Mouse (Mus musculus) kidney, postnatal 10 days (tissue): Measurements from ENCODE around the gene Arfgef2.

Experiments used
- DNase-seq: peaks from one replicate; pipeline ENCODE4 v3.0.0; 2021; ENCODE audit warnings: mixed read lengths

Gene Arfgef2

DNA sequence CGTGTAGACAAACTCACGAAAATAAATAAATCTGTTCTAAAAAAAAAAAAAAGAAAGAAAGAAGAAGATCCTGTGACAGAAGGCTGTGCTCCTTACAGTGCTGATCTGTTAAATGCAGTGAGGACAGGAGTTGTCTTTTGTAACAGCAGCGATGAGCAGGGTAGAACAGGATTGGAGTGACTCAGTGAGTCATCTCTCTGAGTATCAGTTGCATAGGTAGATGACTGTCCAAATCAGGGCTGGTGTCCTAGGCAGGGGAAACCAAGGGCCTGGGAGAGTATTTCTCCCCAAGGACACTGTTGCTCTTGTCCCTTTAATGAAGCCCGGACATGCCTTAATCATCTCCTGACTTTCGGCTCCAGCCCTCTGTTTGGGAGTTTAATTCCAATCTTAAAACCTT is 4.1 kb downstream of the Arfgef2 start:
- DNase-seq, result no peak

GRCm38 (mm10) chr2:166810821-166811220 is 5.4 kb downstream of the Arfgef2 start:
- DNase-seq, result no peak

DNA sequence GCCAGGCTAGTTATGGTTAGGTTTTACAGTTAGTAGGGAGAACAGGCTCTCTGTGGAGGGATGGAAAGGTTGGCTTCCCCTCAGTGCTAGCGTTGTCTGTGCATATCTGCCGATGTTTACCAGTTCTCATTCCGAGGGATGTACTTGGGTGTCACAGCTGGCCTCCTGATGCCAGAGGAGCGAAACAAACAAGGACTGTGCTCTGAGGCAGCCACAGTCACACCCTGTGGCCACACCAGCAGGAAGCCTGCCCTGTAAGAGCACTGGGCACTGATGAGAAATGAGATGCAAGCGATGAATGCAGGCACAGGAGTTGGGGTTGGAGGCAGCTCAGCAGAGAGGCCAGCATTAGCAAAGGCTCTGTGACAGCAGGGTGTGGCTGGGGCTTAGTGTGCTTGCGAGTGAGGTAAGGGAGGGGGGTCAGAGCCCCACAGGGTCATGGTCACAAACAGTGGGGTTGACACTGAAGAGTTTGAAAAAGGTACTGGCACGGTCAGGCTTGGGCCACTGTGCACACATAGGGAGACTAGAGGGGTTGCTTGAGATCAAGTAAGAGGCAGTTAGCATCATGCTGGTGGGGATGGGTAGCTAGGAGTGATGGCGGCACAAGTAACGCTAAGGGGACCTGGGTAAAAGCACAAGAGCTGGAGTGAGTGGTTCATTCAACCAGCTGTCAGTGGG is 13.2 kb downstream of the Arfgef2 start:
- no peak for DNase-seq

GRCm38 (mm10) chr2:166819849-166820248 is 14.5 kb downstream of the Arfgef2 start:
- no peak for DNase-seq

GRCm38 (mm10) chr2:166820844-166821243 is 15.5 kb downstream of the Arfgef2 start:
- no peak for DNase-seq

- no peak for DNase-seq
Observed at GRCm38 (mm10) chr2:166821406-166821805, 16.0 kb downstream of the Arfgef2 start.

GRCm38 (mm10) chr2:166822119-166822826 is 16.9 kb downstream of the Arfgef2 start:
- DNase-seq, result no peak

GRCm38 (mm10) chr2:166822901-166823300 is 17.5 kb downstream of the Arfgef2 start:
- DNase-seq, result no peak

DNA sequence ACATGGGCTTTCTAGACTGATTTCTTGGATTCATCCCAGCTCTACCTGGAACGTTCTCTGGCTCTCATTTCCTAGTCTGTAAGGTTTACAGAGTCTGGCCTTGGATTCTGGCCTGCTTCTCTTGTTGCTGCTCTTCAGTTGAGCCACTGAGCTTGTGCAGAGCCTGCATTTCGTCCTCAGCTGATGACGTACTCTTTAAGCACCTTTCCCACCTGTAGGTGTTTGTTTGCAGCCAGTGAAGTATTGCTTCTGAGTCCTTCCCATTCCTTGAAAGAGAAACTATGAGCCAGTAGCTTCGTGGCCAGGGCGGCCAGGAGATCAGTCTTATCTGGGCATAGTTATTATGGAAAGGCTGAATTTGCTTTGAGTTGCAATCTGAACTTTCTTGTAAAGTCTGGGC is 19.0 kb downstream of the Arfgef2 start:
- DNase-seq, result no peak

DNA sequence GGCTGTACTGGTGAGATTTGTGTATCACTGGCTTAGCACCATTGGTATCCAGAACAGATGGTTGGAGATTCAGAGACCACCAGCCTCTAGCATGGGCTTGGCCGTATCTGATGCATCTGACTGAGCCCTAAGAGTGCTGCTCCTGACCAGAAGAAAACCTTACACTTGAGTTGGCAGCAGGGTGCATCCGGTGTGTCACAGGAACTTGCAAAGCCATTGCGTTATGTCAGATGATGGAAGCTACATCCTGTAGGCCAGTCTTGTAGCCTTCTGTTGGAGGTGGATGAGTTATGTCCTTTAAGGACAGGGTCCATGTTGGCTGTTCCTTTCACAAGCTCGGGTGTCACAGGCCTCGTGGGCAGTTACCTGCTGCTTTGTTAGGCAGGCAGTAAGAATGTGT is 19.6 kb downstream of the Arfgef2 start:
- DNase-seq, result peak; percentile 28

DNA sequence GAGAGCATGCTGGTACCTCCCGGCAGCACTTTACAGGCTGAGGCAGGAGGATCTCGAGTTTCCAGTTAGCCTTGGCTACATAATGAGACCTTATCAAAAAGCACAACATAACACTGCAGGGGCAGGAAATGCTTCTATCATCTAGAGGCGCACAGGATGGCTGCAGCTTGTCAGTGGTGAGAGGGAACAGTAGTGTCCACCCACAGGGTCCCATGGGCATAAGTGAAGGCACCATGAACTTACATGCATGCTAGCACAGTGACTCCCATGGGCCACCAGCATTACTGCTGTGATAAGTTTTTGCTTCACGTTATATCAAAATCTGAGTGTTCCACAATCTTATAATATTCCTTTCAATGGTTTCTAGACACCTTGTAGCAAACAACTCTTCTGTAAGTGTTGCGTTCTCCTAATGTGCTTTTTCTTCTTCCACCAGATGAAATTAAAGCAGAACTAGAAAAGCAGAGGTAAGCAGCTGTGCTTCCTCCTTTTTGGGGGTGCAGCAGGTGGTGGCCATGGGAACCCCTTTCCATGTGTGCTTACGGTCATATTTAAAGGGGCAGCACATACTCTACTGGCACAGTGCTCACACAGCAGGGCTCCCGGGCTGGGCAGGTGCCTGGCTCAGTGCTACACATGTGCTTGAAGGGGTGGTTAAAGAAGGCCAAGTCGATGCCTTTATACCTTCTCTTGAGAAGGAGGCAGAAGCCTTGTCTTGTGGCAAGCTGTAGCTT is 21.3 kb downstream of the Arfgef2 start:
- no peak for DNase-seq

GRCm38 (mm10) chr2:166828306-166828705 is 22.9 kb downstream of the Arfgef2 start:
- DNase-seq, result no peak

DNA sequence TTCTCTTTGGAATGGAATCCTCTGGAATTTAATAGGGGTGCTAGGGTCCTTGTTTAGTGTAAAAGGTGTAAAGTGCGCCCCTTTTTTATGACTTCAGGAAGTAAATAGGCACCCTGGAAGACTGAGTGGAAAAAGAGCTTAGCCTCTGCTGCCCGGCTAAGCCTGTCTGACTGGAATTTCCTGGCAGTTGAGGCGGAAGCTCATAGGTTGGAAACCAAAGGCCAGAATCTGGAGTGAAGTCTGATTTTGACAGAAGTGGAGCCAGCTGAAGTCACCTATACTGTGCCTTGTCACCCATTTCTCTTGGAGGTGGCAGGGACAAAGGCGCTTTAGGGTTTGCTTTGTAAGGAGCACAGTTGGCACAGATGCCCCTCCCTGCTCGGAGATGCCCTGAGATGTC is 25.0 kb downstream of the Arfgef2 start:
- no peak for DNase-seq

DNA sequence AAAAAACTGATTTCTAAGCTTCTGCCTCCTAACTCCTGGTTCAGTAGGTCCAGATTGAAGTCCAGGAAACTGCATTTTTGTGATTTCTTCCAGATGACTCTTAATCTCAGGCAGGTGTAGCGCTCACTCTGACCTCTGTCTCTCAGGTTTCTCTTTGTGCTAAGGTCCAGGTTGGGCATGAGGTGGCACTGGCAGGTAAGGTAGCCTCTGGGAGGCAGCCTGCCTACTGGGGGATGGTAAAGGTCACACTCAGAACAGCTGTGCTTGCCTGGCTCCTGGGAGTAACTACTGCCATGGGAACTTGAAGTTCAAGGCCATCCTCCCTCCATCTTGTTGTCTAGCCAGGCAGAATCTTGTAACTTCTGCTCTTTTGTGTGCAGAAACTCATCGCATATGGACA is 28.7 kb downstream of the Arfgef2 start:
- no peak for DNase-seq

DNA sequence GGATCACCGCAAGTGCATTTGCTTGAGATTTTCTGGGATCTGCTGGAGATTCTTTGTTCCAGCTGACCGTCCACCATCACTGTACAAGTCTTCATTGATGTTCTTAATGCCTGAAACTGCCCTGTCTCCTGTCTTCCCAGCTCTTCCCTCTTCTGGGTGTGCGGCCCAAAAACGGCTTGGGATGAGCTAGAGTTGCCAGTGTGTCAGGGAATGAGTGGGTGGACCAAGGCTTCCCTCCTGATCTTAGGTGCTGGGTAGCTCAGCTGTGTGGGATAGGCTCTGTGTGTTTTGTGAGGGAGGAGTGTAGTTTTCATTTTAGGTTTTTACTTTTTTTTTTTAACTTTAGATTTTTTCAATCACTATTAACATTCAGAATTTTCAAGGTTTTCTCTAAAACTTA is 29.4 kb downstream of the Arfgef2 start:
- DNase-seq, result no peak

GRCm38 (mm10) chr2:166835581-166835980 is 30.2 kb downstream of the Arfgef2 start:
- DNase-seq, result no peak

DNA sequence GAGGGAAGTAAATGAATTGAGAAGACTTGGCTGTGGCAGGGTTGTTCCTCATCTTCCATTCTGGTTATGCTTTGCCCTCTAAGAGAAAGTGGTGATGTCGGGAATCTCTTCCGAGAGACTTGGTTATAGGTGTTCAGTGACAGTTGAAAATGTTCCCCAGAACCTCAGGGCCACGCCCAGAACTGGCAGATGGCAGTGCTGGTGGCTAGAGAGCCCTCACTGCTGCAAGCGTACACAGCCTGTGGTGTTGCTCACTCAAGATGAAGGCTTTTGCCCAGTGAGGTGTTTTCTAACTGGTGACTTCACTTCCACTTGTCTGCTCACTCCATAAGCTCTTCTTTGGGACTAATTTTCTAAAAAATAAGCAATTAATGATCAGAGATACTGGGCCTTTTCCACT is 36.4 kb downstream of the Arfgef2 start:
- no peak for DNase-seq

GRCm38 (mm10) chr2:166850691-166851090 is 45.3 kb downstream of the Arfgef2 start:
- DNase-seq, result no peak

GRCm38 (mm10) chr2:166852270-166852669 is 46.9 kb downstream of the Arfgef2 start:
- DNase-seq, result no peak

GRCm38 (mm10) chr2:166855771-166856170 is 50.4 kb downstream of the Arfgef2 start:
- no peak for DNase-seq

- DNase-seq, result no peak
Observed at GRCm38 (mm10) chr2:166856366-166856765, 51.0 kb downstream of the Arfgef2 start.

- no peak for DNase-seq
Observed at GRCm38 (mm10) chr2:166857118-166857517, 51.7 kb downstream of the Arfgef2 start.

GRCm38 (mm10) chr2:166859214-166859613 is 53.8 kb downstream of the Arfgef2 start:
- no peak for DNase-seq

- DNase-seq, result no peak
Observed at GRCm38 (mm10) chr2:166862505-166862904, 57.1 kb downstream of the Arfgef2 start.
